Mouse (Mus musculus) lung, embryonic 14.5 days (tissue): ENCODE data around the gene Chrd. TPM values are rescaled to one million over a fixed set of nuclear protein-coding genes. Genes with fewer than 3 reads are reported as not detected.

ENCODE experiments used
- ATAC-seq: fragments of 200-750 bp; cut with Nextera tagmentation; 2 replicates; pipeline ENCODE4 v1.8.0; 2017; ENCODE audit warnings: mild to moderate bottlenecking, moderate TSS enrichment, moderate library complexity; ENCODE audit not compliant: insufficient read depth
- DNase-seq: peaks from one replicate; pipeline ENCODE4 v3.0.0-alpha.2; 2015
- H3K27ac ChIP-seq: fragments of 300-500 bp; sonication (generic); 2 replicates; pipeline ENCODE4 v1.5.1; 2014; ENCODE audit warnings: low read depth, mild to moderate bottlenecking, moderate library complexity
- H3K27me3 ChIP-seq: fragments of 300-500 bp; sonication (generic); 2 replicates; pipeline ENCODE4 v1.6.1; 2014; ENCODE audit warnings: low read length, control low read depth; ENCODE audit not compliant: insufficient read depth
- H3K36me3 ChIP-seq: fragments of 300-500 bp; sonication (generic); 2 replicates; pipeline ENCODE4 v1.6.1; 2014; ENCODE audit warnings: control low read depth; ENCODE audit not compliant: insufficient read depth
- H3K4me1 ChIP-seq: fragments of 300-500 bp; sonication (generic); 2 replicates; pipeline ENCODE4 v1.6.1; 2014; ENCODE audit warnings: antibody characterized with exemption, control low read depth; ENCODE audit not compliant: insufficient read depth
- H3K4me2 ChIP-seq: fragments of 300-500 bp; sonication (generic); 2 replicates; pipeline ENCODE4 v1.6.1; 2014; ENCODE audit warnings: mild to moderate bottlenecking
- H3K4me3 ChIP-seq: fragments of 300-500 bp; sonication (generic); 2 replicates; pipeline ENCODE4 v1.5.1; 2014; ENCODE audit warnings: low read depth, low read length
- H3K9ac ChIP-seq: fragments of 300-500 bp; sonication (generic); 2 replicates; pipeline ENCODE4 v1.6.1; 2014
- H3K9me3 ChIP-seq: fragments of 300-500 bp; sonication (generic); 2 replicates; pipeline ENCODE4 v1.6.1; 2016; ENCODE audit warnings: low read depth, low read length, control low read depth
- CTCF ChIP-seq: IDR thresholded peaks from 2 replicates; pipeline ENCODE4 v1.5.1; 2016; ENCODE audit warnings: antibody characterized with exemption, low read depth
- WGBS: fragments of 180-500 bp; shearing (Covaris S2); extraction: QIAGEN DNeasy Blood & Tissue Kit; methylation state at CpG from one replicate; pipeline ENCODE4 v1.1.7; 2014; 5-methylcytosine and 5-hydroxymethylcytosine counted together
- polyA plus RNA-seq: library from polyadenylated mRNA; unstranded; fragments of >200 nt; fragmentation: Nextera tagmentation; extraction: Ambion mirVana; gene quantifications from 2 replicates; pipeline ENCODE4 v1.2.1, GENCODE M21; 2014

Chrd gene
- polyA plus RNA-seq, 1 experiment from 2014 or later, result 4.8 TPM

GRCm38 (mm10) chr16:20715976-20716840 is 16.7 kb upstream of the Chrd start:
- ATAC-seq (peak; percentile 86), DNase-seq (peak; percentile 95)
- TF ChIP-seq CTCF, result peak; percentile 45
- Histone ChIP-seq H3K9ac (peak overlapping the region; percentile 67), H3K4me3 (peak overlapping the region; percentile 61), H3K27me3 (no peaks in the 10 kb centered on the region), H3K27ac (peak overlapping the region; percentile 97), H3K36me3 (peaks cover 27% of the 10 kb centered on the region), H3K9me3 (no peaks in the 10 kb centered on the region), H3K4me2 (peak overlapping the region; percentile 89), H3K4me1 (peaks cover 9% of the 10 kb centered on the region)
- under 1% methylated on average over 66 of the region's 68 CpGs for WGBS

DNA sequence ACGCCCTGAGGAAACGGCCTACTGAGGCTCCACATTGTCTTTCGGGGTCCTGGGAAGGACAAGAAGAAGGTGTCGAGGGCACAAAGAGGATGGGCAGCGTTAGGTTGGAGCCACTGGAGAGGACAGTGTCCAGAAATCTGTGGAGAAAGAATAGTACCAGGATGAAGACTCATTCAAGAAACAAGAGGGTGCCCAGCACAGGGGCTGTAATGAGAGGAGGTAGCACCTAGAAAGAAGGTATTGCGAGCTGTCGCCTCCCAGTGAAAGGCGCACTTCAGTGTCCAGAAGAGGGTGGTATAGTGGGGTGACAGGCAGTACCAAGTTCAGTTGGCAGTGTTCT is 16.1 kb upstream of the Chrd start:
- no peaks in the 10 kb centered on the region for H3K27me3 ChIP-seq
- WGBS, result 2% methylated on average over 8 of the region's 8 CpGs
- H3K4me1 ChIP-seq, result peaks cover 9% of the 10 kb centered on the region
- no peaks in the 10 kb centered on the region for H3K9me3 ChIP-seq
- H3K4me2 ChIP-seq, result peak overlapping the region; percentile 89
- no peak; the same call in 1 of the 2 replicates for ATAC-seq
- H3K36me3 ChIP-seq, result peaks cover 31% of the 10 kb centered on the region
- no peak for DNase-seq
- TF ChIP-seq CTCF, result no peak; the same call in 1 of the 2 replicates
- H3K4me3 ChIP-seq, result peak overlapping the region; percentile 61
- H3K9ac ChIP-seq, result peak overlapping the region; percentile 67
- H3K27ac ChIP-seq, result peak overlapping the region; percentile 97

GRCm38 (mm10) chr16:20717181-20717977 is 15.5 kb upstream of the Chrd start, which contains the start of the genes Polr2h and Clcn2:
Gene Polr2h, plus strand, starts transcription at chr16:20717665.
Gene Clcn2, minus strand, starts transcription at chr16:20717746.
- peaks cover 9% of the 10 kb centered on the region for H3K4me1 ChIP-seq
- ATAC-seq (peak; percentile 82), DNase-seq (peak; percentile 98)
- no peaks in the 10 kb centered on the region for H3K9me3 ChIP-seq
- TF ChIP-seq CTCF, result peak; percentile 66
- under 1% methylated on average over 62 of the region's 62 CpGs for WGBS
- no peaks in the 10 kb centered on the region for H3K27me3 ChIP-seq
- peak within 1 kb of the TSS; percentile 67 for H3K9ac ChIP-seq
- H3K4me2 ChIP-seq, result peak within 1 kb of the TSS; percentile 89
- peaks cover 32% of the 10 kb centered on the region for H3K36me3 ChIP-seq
- peak within 1 kb of the TSS; percentile 97 for H3K27ac ChIP-seq
- H3K4me3 ChIP-seq, result peak within 1 kb of the TSS; percentile 61

GRCm38 (mm10) chr16:20717978-20718670 is 14.8 kb upstream of the Chrd start:
- 2% methylated on average over 18 of the region's 18 CpGs for WGBS
- peak; percentile 40 for DNase-seq

GRCm38 (mm10) chr16:20721808-20722207 is 11.1 kb upstream of the Chrd start:
- Histone ChIP-seq H3K4me2 (no peak overlapping the region), H3K9ac (no peak overlapping the region), H3K4me1 (no peaks in the 10 kb centered on the region), H3K27me3 (no peaks in the 10 kb centered on the region), H3K4me3 (no peak overlapping the region), H3K27ac (no peak overlapping the region), H3K9me3 (no peaks in the 10 kb centered on the region), H3K36me3 (peaks cover 29% of the 10 kb centered on the region)
- TF ChIP-seq CTCF, result no peak
- ATAC-seq (no peak), DNase-seq (no peak)
- WGBS, result 70% methylated on average over 10 of the region's 10 CpGs

More at GRCm38 (mm10) chr16:20717978-20718670, 14.8 kb upstream of the Chrd start:
- H3K9me3 ChIP-seq, result no peaks in the 10 kb centered on the region
- peaks cover 29% of the 10 kb centered on the region for H3K36me3 ChIP-seq
- peak overlapping the region; percentile 61 for H3K4me3 ChIP-seq
- no peak for TF ChIP-seq CTCF
- H3K27me3 ChIP-seq, result no peaks in the 10 kb centered on the region
- peak overlapping the region; percentile 67 for H3K9ac ChIP-seq
- peaks cover 9% of the 10 kb centered on the region for H3K4me1 ChIP-seq
- ATAC-seq, result peak; percentile 18
- peak overlapping the region; percentile 97 for H3K27ac ChIP-seq
- H3K4me2 ChIP-seq, result peak overlapping the region; percentile 89

DNA sequence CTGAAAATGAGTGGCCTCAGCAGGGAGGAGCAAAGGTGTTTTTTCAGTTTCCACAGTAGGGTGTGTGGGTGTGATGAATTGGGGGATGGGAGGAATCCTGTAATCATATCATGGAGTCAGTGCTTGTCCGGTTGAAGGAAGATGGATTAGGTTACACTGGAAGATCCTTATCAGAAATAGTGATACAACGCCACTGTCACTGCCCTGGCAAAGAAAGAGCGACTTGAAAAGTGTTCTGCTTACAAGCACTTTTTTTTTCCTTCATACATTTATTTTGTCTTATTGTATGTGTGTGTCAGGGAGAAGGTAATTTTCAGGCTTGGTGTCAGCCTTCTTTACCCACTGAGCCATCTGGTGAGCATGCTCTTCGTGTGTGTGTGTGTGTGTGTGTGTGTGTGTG is 10.2 kb upstream of the Chrd start:
- no peak for TF ChIP-seq CTCF

More for the DNA sequence above, 10.2 kb upstream of the Chrd start:
- peaks cover 29% of the 10 kb centered on the region for H3K36me3 ChIP-seq
- ATAC-seq, result no peak
- H3K9me3 ChIP-seq, result no peaks in the 10 kb centered on the region
- H3K9ac ChIP-seq, result no peak overlapping the region
- DNase-seq, result no peak
- H3K4me1 ChIP-seq, result no peaks in the 10 kb centered on the region
- H3K27me3 ChIP-seq, result no peaks in the 10 kb centered on the region
- no peak overlapping the region for H3K4me2 ChIP-seq
- H3K4me3 ChIP-seq, result no peak overlapping the region
- H3K27ac ChIP-seq, result no peak overlapping the region
- 39% methylated on average over 4 of the region's 4 CpGs for WGBS
